Mouse (Mus musculus): Measurements from ENCODE around the gene Eps8l1. TPM values are rescaled to one million over a fixed set of nuclear protein-coding genes. Genes with fewer than 3 reads are reported as not detected.

Eps8l1 gene
- total and polyA plus RNA-seq, 3 experiments: 4.2 to 8.4 (median 6.0) TPM

DNA sequence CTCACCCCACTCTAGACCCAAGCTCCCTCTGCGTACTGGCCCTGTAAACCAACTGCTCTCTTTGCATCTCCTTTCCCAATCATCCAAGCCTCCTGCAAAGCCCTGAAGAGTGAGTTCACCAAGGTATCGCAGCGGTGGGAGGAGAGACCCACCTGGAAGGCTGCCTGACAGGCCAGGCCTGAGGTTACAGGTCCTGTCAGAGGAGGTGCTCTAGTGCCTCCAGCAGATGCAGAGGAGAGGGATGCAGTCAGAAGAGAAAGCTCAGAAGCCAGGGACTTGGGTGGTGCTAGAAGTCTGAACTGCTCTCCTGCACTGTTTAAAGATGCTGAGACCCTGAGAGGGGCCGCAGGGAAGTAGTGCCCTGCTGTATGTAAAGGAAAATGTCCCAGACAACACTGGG is 38.6 kb downstream of the Eps8l1 start:
- H3K27me3 ChIP-seq (replicated peaks): no peaks in the 10 kb centered on the region
- DNase-seq (ENCODE audit: extremely low read depth): no peak
- dilution Hi-C loops (cut with MboI; ENCODE audit: extremely low pct_ligation_motif_present, extremely low pct_unique_long_range_greater_than_20kb, low sequenced_read_pairs): no loop called here
- H3K4me1 ChIP-seq (ENCODE audit: control insufficient read depth in 1 of 2, insufficient read depth in 2 of 2): peaks cover 25 to 56% of the 10 kb centered on the region in 2 experiments
- peaks cover 23 to 58% of the 10 kb centered on the region in 2 experiments for H3K36me3 ChIP-seq (replicated peaks in 1 of 2; ENCODE audit: control insufficient read depth in 1 of 2, insufficient read depth in 1 of 2, low read length in 1 of 2)
- peak overlapping the region; percentile 98 for H3K4me2 ChIP-seq (ENCODE audit: insufficient read depth, low read depth, poor library complexity, severe bottlenecking)
- in situ Hi-C loops (cut with MboI; ENCODE audit: low pct_ligation_motif_present, low pct_unique_long_range_greater_than_20kb, low sequenced_read_pairs): no loop called here
- peak overlapping the region; percentile 94; the same call in 1 of the 2 replicates for H3K9ac ChIP-seq (ENCODE audit: insufficient read depth, low read depth)
- no peaks in the 10 kb centered on the region for H3K9me3 ChIP-seq (replicated peaks; ENCODE audit: low read length)
- peak overlapping the region in 2 of 3 experiments; percentile 1 to 12 for H3K4me3 ChIP-seq (replicated peaks in 1 of 3; ENCODE audit: low read depth in 2 of 3, low read length in 2 of 3, poor library complexity in 1 of 3)
- peaks cover 60% of the 10 kb centered on the region for H3K79me2 ChIP-seq (replicated peaks; ENCODE audit: control insufficient read depth, extremely low read depth, insufficient read depth, poor library complexity, severe bottlenecking)
- no peak overlapping the region for H3K27ac ChIP-seq (ENCODE audit: insufficient read depth, low read depth)
- TF ChIP-seq ELF1 (IDR thresholded peaks at IDR 0.05; ENCODE audit: low read depth, low read length): no peak

DNA sequence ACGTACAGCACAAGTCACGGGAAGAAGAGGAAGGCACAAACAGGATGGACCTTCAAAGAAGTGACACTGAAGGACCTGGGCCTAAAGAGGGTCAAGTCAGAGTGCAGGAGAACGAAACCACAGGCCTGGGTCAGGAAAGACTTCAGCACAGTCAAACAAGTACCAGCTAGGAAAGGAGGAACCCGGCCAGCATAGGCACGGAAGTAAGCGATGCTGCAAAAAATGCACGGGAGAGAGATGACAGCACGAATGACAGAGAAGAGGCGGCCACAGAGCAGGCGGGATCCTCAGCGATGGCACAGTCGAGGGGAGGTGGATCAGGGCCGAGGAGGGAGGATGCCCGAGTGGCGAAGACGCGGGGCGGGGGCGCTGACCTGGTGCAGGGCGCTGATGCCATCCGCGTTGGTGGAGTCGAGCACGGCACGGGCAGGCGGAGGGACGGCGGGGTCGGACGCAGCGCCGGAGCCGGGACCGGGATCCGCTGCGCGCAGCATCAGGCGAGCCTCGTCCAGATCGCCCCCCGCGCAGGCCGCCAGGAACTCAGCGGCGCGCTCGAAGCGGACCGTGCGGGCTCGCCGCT is 40.5 kb downstream of the Eps8l1 start:
- in situ Hi-C loops (cut with MboI; ENCODE audit: low pct_ligation_motif_present, low pct_unique_long_range_greater_than_20kb, low sequenced_read_pairs): no loop called here

DNA sequence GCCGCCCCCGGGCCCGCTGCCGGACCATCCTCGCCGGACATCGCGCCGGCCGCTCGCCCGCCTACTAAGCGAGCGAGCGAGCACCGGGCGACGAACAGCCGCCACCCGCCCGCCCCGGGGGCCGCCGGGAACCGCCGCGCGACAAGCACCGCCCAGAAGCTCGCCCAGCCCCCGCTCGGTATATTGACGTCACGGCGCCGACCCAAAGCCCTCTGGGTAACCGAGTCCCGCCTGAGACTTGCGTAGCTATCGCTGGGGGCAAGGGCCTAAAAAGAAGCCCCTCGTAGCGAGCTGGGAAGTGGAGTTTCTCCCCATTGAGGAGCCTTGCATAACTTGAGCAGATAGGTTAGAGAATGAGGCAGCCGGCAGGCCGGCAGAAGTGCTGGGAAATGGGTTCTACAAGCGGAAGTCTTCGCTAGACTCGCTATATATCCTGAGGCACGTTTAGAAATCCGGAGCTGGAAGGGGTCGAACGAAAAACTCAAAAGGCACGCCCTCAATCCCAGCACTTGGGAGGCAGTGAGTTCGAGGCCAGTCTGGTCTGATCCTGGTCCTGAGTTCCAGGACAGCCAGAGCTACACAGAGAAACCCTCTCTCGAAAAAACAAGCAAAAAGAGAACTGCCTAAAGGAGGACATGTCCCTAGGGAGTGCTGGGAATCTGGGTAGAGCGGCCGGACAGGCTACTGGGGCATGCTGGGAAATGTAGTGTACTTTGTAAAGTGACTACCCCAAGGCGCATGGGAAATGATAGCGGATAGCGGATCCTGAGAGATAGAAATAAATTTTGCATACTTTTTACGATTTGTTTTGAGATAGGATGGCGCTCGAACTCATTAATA is 41.3 kb downstream of the Eps8l1 start, which contains the start of gene Ppp1r12c:
TSS of gene Ppp1r12c (minus strand) at position 123 of the 840 bp plus-strand sequence.
- Histone ChIP-seq H3K9me3 (replicated peaks; ENCODE audit: low read length) (no peaks in the 10 kb centered on the region), H3K36me3 (replicated peaks in 1 of 2; ENCODE audit: control insufficient read depth in 1 of 2, insufficient read depth in 1 of 2, low read length in 1 of 2) (peaks cover 6 to 31% of the 10 kb centered on the region in 2 experiments), H3K9ac (ENCODE audit: insufficient read depth, low read depth) (peak within 1 kb of the TSS; percentile 94), H3K4me2 (ENCODE audit: insufficient read depth, low read depth, poor library complexity, severe bottlenecking) (peak within 1 kb of the TSS; percentile 98), H3K27ac (ENCODE audit: insufficient read depth, low read depth) (peak within 1 kb of the TSS; percentile 85), H3K4me3 (replicated peaks in 1 of 3; ENCODE audit: low read depth in 2 of 3, low read length in 2 of 3, poor library complexity in 1 of 3) (peak within 1 kb of the TSS; percentile 74 to 99 (median 99)), H3K27me3 (replicated peaks) (no peaks in the 10 kb centered on the region), H3K4me1 (ENCODE audit: control insufficient read depth in 1 of 2, insufficient read depth in 2 of 2) (peaks cover 40 to 68% of the 10 kb centered on the region in 2 experiments), H3K79me2 (replicated peaks; ENCODE audit: control insufficient read depth, extremely low read depth, insufficient read depth, poor library complexity, severe bottlenecking) (peaks cover 44% of the 10 kb centered on the region)
- dilution Hi-C loops (cut with MboI; ENCODE audit: extremely low pct_ligation_motif_present, extremely low pct_unique_long_range_greater_than_20kb, low sequenced_read_pairs): no loop called here
- DNase-seq (ENCODE audit: extremely low read depth): peak; percentile 91
- in situ Hi-C loops (cut with MboI; ENCODE audit: low pct_ligation_motif_present, low pct_unique_long_range_greater_than_20kb, low sequenced_read_pairs): no loop called here
- no peak for TF ChIP-seq ETS1 (conservative IDR thresholded peaks at IDR 0.05; ENCODE audit: low read depth, low read length)
- peak; percentile 79; the same call in 1 of the 2 replicates for TF ChIP-seq MYC (IDR thresholded peaks at IDR 0.05; ENCODE audit: low read depth, low read length)
- TF ChIP-seq HCFC1 (IDR thresholded peaks at IDR 0.05; ENCODE audit: low read depth, low read length): peak; percentile 82
- no peak; the same call in none of the 2 replicates for TF ChIP-seq ZMIZ1 (IDR thresholded peaks at IDR 0.05; ENCODE audit: low read depth, low read length)
- no peak for TF ChIP-seq SMC3 (IDR thresholded peaks at IDR 0.05; ENCODE audit: low read depth, low read length)
- TF ChIP-seq ZKSCAN1 (IDR thresholded peaks at IDR 0.05; ENCODE audit: borderline replicate concordance, low read depth, low read length): no peak
- TF ChIP-seq SIN3A (IDR thresholded peaks at IDR 0.05; ENCODE audit: low read length): peak; percentile 60
- peak; percentile 57; the same call in 1 of the 2 replicates for TF ChIP-seq TCF12 (IDR thresholded peaks at IDR 0.05; ENCODE audit: low read depth, low read length)
- no peak for TF ChIP-seq EP300 (IDR thresholded peaks at IDR 0.05; ENCODE audit: low read length)
- TF ChIP-seq E2F4 (IDR thresholded peaks at IDR 0.05; ENCODE audit: insufficient replicate concordance, low read depth, low read length): no peak
- peak; percentile 76 for TF ChIP-seq POLR2A (IDR thresholded peaks at IDR 0.05; ENCODE audit: low read depth, low read length)
- peak; percentile 65 for TF ChIP-seq NELFE (IDR thresholded peaks at IDR 0.05; ENCODE audit: low read depth, low read length)
- TF ChIP-seq MAFK (IDR thresholded peaks at IDR 0.05; ENCODE audit: insufficient replicate concordance, low read length): no peak
- TF ChIP-seq TBP (conservative IDR thresholded peaks at IDR 0.05; ENCODE audit: low read depth, low read length): peak; percentile 69
- TF ChIP-seq CHD1 (IDR thresholded peaks at IDR 0.05; ENCODE audit: low read depth, low read length): no peak
- TF ChIP-seq JUND (conservative IDR thresholded peaks at IDR 0.05; ENCODE audit: low read depth, low read length): no peak
- TF ChIP-seq NRF1 (IDR thresholded peaks at IDR 0.05; ENCODE audit: low read depth, low read length): peak; percentile 37; the same call in 1 of the 2 replicates
- TF ChIP-seq CHD2 (IDR thresholded peaks at IDR 0.05; ENCODE audit: low read length): peak; percentile 68; the same call in 1 of the 2 replicates
- no peak for TF ChIP-seq USF2 (conservative IDR thresholded peaks at IDR 0.05; ENCODE audit: low read depth, low read length)
- no peak for TF ChIP-seq JUN (IDR thresholded peaks at IDR 0.05; ENCODE audit: insufficient read depth, low read depth, low read length)

More for the DNA sequence above, 40.5 kb downstream of the Eps8l1 start:
- Histone ChIP-seq H3K4me1 (ENCODE audit: control insufficient read depth in 1 of 2, insufficient read depth in 2 of 2) (peaks cover 40 to 74% of the 10 kb centered on the region in 2 experiments), H3K9me3 (replicated peaks; ENCODE audit: low read length) (no peaks in the 10 kb centered on the region), H3K79me2 (replicated peaks; ENCODE audit: control insufficient read depth, extremely low read depth, insufficient read depth, poor library complexity, severe bottlenecking) (peaks cover 51% of the 10 kb centered on the region), H3K27me3 (replicated peaks) (no peaks in the 10 kb centered on the region), H3K9ac (ENCODE audit: insufficient read depth, low read depth) (peak overlapping the region; percentile 94), H3K27ac (ENCODE audit: insufficient read depth, low read depth) (peak overlapping the region; percentile 52), H3K4me2 (ENCODE audit: insufficient read depth, low read depth, poor library complexity, severe bottlenecking) (peak overlapping the region; percentile 98), H3K36me3 (replicated peaks in 1 of 2; ENCODE audit: control insufficient read depth in 1 of 2, insufficient read depth in 1 of 2, low read length in 1 of 2) (peaks cover 14 to 39% of the 10 kb centered on the region in 2 experiments), H3K4me3 (replicated peaks in 1 of 3; ENCODE audit: low read depth in 2 of 3, low read length in 2 of 3, poor library complexity in 1 of 3) (peak overlapping the region; percentile 74 to 99 (median 99))
- dilution Hi-C loops (cut with MboI; ENCODE audit: extremely low pct_ligation_motif_present, extremely low pct_unique_long_range_greater_than_20kb, low sequenced_read_pairs): no loop called here
- DNase-seq (ENCODE audit: extremely low read depth): peak; percentile 47
- TF ChIP-seq BHLHE40 (IDR thresholded peaks at IDR 0.05; ENCODE audit: low read depth, low read length): 0 out of 2 replicates have a peak, but pooled peaks have one; percentile 6
- TF ChIP-seq SIN3A (IDR thresholded peaks at IDR 0.05; ENCODE audit: low read length): peak; percentile 43; the same call in 1 of the 2 replicates
- no peak for TF ChIP-seq RAD21 (IDR thresholded peaks at IDR 0.05; ENCODE audit: low read depth, low read length)
- peak; percentile 50 for TF ChIP-seq MXI1 (IDR thresholded peaks at IDR 0.05; ENCODE audit: low read depth, low read length)

Measured in CH12.LX (cell line).